Mouse (Mus musculus) embryonic fibroblast, embryonic 13.5 days (primary cell): ENCODE data around the gene Suclg2.

ENCODE experiments used
- CTCF ChIP-seq: IDR thresholded peaks from 2 replicates; pipeline ENCODE4 v1.5.1; 2011; ENCODE audit warnings: mild to moderate bottlenecking, control low read depth, low read length, moderate library complexity, borderline replicate concordance; ENCODE audit not compliant: insufficient read depth
- POLR2A ChIP-seq: IDR thresholded peaks from 2 replicates; pipeline ENCODE4 v1.6.1; 2011; ENCODE audit warnings: low read depth, mild to moderate bottlenecking, control low read depth, low read length, moderate library complexity

DNA sequence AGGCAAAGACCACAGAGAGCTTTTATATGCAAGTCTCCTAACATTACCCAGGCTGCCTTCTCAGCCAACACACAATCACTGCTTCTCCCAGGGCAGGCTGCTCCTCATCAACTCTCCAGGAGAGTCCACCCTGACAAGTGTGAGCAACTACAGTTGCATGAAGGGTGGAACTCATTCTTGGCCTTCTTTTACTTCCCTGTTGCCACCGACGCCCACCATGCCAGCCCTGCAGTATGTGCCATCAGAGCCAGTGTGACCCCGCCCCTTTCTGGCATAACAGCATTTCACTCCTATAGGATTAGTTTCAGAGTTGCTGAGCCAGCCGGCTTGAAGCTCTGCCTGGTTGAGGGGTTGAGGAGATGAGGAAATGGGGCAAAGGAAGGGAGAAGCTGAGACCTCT lies 138.8 kb downstream of the Suclg2 start:
- TF ChIP-seq POLR2A (no peak), CTCF (no peak)
